Mouse (Mus musculus) urinary bladder, postnatal 25 days (tissue): ENCODE results near the gene Bub1b.

Experiments
- DNase-seq: peaks from one replicate; pipeline ENCODE4 v3.0.0; 2022; ENCODE audit warnings: low spot score

Gene Bub1b

DNA sequence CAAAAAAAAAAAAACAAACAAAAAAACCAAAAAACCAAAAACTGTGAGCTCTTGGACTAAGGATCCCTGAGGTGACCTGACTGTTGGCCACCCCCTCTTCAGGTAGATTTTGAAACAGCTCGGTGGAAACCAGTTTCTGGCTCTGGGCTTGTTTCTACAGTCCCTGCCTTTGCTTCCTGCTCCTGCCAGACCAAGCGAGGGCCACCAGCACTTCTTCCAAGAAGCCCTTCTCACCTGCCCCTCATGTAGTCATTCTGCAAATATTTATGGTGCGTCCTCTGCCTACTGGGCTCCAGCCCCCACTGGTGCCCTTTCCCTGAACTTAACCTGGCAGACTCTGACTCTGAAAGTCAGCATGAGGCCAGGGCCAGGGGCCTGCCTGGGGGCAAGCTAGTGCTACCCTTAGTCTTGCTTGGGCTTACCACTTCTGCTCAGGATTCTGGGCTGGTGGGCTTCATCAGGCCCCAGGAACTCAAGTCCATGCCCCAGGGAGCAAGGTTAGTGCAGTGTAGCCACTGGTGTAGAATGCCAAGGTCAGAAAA lies 67.0 kb downstream of the Bub1b start:
- DNase-seq = no peak

DNA sequence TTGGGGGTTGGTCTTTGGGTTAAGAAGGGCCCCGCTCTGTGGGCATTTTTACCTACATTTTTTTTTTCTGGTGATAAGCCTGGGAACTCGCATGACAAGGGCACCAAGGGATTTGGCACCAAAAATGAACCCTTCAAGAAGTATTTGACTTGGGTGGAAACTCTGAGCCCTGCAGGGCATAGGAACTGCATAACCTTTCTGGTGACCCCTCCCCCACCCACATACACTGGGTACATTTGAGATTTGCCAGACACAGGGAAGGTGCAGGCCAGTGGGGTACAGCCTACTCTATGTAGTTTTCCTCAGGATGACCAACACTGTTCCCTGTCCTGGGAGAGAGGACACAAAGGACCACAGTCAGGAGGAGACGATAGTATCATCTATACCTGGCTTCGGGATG lies 67.6 kb downstream of the Bub1b start:
- no peak for DNase-seq

DNA sequence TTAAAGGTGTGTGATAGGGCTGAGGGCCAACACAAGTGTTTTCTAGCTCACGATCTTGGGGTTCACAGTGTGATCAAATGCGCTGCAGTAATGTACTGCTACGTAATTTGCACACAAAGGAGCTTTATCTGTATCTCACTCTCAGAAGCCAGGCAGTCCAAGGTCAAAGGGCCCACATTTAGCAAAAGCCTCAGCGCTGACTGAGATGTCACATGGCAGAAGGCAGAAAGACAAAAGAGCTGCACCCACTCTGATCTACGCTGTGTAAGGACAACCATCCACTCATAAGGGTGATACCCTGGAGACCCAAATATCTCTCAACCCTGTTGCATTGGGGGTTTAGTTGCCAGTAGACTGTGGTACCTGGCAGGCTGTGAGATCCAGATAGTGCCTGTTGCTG lies 69.2 kb downstream of the Bub1b start:
- no peak for DNase-seq

DNA sequence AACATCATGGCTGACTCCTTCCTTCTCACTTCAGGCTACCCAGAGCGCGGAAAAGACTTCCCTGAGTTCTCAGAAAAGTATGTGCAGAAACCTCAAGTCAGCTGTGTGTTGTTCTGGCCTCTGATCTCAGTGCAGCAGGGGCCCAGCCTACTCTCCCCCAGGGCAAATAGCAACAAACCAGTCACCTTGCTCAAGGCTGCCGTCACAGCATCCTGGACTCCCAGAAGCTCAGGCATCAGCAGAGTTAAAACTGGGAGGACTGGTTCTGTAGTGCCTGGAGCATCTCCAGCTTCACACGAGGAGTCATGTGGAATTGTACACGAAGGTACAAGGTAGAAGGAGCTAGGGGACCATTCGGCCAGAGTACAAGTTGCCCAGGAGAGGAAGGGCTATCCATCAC lies 71.2 kb downstream of the Bub1b start:
- DNase-seq = no peak

DNA sequence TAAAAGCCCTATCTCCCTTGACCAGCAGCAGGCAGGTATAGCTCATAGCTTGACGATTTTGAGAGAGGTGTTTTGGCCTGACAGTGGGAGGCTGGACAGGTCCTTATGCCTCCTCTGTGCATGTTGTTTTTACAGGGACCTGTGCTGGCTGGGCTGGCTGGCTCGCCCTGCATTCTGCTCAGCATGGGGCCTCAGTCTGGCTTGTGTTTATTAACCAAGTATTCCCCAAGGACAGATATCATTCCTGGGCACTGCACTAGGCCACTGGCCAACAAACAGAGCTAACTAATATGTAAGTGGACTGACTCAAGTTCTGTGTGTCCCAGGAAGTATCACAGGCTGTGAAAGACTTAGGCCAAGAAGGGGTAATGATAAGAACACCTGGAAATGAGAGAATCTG lies 71.8 kb downstream of the Bub1b start:
- DNase-seq = no peak

DNA sequence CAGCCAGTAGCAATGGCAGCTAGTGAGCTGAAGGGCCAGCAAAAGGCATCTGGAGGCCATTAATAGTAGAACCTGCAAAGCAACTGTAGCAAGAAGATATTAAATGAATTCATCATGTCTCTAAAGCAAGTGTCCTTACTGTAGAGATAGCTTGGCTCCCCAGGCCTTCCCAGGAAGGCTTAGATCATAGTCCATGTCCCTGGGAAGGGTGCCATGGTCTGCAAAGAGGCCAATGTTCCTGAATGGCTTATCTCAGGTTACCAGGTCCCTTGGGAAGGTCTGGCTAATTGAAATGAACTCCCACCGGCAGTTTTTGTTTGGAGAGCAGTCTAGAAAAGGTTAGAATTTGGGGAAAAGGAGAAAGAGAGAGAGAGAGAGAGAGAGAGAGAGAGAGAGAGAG lies 73.7 kb downstream of the Bub1b start:
- no peak for DNase-seq

DNA sequence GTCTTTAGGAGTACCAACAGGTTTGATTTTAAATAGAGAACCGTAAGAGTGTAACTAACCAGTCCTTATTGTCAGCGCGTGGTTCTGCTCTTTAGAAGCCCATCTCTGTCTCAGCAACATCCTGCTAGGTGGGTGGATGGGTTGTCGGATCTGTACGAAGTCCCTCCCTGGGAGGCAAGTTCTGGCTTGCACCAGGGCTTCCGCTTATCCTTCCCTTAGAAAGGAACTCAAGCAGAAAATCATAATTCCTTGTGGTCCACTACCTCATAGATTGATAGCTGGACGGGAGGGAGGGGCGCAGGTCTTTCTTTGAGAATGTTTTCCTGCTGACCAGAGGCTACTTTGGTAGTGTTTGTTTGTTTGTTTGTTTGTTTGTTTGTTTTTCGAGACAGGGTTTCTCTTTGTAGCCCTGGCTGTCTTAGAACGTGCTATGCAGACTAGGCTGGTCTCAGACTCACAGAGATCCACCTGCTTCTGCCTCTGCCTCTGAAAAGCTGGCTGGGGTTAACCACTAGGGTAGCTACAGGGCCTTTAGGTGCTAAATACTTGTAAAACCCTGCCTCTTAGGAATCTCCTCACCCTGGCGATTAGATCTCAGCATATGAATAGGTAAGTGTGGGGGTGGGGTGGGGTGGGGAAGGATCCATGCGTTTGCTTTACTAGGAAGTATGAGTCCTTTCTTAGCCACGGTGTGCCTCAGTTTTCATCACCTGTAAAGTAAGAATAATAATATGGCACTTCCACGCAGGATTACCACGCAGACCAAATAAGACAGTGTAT lies 75.9 kb downstream of the Bub1b start:
- no peak for DNase-seq

DNA sequence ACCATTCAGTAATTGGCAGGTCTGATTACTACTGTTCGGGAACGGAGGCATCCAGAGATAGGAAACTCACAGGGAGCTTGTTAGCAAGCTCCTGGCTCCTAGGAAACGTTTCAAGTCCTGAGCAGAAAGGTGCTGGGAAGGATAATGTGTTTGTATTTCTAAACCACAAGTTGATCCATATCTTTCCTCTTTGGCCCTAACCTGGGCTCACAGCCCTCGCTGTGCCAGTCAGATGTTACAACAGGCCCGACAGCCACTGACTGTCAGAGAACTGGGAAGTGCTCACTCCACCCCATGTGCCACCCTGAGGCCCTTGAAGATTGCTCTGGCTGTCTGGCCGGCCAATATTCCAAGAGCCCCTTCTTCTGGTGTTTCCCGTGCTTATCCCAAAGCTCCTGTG lies 76.5 kb downstream of the Bub1b start:
- DNase-seq = no peak

DNA sequence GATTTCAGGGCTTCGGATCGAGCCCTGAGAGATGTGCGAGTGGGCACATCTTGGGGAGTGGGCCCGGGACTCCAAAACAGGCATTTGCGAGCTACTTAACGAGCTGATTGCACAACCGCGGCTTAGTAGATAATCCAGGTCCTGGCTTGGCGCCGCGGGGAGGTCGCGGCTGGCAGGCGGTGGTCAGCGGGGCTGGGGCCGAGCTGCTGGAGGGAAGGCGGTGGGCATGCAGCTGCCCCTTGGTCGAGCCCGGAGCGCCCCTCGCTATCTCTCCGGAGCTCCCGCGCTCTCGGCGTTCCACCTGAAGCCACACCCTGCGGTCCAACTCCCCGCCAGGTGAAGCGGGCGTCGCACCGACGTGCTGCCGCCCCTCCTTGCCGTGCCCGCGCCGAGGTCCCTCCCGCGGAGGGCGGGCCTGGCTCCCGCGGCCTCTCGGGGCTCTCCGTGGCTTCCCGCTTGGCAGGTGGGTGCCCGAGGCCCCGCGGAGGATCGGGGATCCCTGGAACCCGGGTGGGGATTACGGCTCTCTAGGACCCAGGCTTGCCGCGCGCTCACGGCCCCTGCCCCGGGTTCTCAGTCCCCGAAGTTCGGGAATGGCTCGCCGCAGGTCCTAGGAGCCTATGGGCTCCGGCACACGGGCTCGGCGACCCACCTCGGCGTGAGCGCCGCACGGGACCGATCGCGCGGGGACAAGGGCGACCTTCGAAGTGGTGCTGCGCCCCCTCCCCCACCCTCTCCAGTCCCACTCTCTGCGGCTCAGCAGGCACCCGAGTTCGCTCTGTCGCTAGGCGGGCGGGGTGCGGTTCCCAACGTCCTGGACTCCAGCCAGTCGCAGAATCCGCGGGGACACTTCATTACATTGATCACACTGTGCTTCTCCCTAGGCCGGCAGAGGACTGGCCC lies 79.1 kb downstream of the Bub1b start:
- peak; percentile 49 for DNase-seq

DNA sequence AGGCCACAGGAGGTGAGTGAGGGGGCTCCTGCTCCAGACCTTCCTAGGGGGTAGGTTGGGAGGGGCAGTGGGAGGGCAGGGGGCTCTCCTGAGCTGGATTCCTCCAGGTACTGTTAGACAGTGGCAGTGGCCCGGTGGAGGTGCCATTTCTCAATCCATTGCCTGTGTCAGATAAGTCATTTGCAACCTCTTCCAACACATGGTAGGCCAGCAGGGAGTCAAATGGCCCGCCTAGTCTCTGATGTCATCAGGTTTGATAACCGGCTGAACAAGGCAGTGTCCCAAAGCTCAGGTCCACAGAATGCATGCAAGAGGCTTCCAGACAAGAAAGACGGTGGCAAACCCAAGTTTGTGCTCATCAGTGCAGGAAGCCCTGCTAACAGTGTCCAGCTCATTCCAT lies 79.8 kb downstream of the Bub1b start:
- DNase-seq = no peak

DNA sequence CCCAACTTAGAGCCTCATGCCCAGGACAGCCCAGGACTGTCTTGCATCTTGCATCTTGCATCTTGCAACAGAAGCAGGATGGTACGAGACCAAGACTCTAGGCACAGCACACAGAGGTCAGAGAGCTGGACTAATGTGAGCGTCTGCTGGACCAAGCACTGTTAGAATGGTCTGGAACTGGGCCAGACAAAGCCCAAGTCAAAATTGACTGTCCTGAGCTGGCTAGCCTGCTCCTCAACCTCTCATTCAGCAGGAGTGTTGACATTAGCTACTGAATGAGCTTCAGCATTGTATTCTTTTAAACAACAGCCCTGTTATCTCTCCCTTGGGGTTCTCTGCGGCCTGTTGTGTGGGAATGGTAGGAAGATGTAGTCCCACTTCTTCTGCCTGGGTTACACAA lies 81.6 kb downstream of the Bub1b start:
- no peak for DNase-seq

DNA sequence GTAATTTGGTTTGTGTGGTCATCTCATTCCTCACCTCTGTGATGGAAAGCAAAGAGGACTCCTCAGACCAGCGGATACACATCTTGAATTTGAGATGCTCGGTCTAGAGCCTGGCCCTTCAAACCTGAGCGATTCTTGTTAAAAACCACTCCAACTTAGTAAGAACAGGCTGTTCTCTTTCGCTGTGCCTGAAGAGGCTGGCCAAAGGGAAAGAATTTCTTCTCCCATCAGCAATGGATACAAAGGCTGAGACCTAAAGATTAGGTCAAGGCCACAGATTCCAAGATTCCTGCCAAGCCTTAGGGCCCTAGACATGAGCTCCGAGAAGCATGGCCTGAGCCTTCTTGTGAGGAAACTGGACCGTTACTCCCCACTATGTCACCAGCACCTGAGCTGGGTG lies 82.9 kb downstream of the Bub1b start:
- no peak for DNase-seq

DNA sequence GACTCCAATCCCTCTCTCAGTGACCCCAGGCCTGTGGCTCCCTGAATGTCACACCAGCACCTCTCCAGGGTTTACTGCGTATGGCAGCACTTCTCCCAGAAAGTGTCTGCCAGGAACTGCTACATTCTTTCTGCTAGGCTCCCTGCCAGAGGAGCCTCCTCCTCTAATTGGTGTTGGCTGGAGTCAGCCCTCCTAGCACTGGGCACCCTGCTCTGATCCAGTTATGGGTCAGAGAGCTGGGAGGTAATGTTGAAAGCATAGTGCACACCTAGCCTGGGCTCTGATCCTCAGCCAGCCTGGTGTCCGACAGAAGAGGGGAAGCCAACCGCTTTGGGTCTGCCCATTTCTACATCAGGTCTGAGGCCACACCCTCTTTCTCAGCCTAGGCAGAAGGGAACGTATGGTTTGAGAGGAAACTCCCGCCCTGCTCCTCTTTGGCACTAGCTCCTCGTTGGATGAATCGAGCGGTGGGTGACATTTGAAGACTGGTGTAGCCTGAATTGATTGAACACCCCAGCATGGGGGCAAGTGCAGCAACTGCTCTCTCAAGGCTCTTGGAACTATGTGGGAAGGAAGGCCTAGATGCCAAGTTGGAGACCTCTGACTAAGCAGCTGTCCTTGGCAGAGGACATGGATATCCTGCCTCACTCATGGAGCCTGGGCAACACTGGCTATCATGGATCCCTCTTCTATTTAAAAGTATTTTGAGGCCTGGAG lies 84.7 kb downstream of the Bub1b start:
- no peak for DNase-seq

DNA sequence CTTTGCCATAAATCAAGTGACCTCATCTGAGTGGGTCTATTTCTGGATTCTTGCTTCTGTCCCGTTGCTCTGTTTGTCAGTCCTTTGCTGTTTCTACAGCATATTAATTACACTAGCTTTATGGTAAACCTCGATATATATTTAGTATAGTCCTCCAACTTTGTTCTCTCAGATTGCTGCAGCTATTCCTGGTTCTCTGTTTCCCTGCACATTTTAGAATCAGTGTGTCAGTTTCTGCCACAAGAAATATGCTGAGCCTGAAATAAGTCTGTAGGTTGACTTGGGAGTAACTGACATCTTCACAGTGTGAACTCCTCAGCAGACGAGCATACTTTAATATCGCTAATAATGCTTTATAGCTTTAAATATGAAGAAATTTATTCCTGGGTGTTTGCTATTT lies 87.1 kb downstream of the Bub1b start:
- no peak for DNase-seq

DNA sequence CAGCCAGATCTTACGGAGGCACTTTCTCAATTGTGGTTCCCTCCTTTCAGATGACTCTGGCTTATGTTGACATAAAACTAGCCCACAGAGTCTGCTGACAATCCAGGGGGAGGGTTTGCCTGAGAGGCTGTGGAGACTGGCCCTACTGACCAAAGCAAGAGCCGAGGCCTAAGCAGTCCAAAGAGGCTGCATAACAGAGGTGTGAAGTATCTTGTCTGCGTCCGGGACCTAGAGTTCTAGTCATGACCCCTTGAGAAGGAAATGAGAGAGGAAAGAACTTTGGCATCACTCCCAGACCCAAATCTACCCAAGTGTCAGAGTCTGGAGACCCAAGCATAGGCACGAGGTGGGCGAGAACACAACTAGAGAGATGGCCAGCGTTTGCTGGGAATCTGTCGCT lies 88.7 kb downstream of the Bub1b start:
- DNase-seq = no peak

DNA sequence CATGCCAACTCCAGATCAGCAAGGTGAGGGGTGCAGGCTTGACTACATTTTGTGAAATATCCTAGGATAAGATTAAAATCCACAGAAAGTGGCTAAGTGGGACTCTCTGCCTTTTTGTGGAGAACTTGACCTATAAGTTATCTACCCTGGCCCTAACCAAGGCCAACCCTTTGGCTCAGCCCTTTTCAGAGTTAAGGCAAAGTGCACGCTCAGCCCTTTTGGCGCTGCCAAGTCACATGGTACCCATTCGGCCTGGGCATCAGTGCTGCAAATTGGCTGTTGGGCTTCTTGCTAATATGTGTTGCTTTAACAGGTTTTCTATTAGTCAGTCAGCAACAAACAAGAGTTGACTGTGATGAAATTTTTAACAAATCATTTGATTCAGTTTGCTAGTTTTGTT lies 89.8 kb downstream of the Bub1b start:
- no peak for DNase-seq

DNA sequence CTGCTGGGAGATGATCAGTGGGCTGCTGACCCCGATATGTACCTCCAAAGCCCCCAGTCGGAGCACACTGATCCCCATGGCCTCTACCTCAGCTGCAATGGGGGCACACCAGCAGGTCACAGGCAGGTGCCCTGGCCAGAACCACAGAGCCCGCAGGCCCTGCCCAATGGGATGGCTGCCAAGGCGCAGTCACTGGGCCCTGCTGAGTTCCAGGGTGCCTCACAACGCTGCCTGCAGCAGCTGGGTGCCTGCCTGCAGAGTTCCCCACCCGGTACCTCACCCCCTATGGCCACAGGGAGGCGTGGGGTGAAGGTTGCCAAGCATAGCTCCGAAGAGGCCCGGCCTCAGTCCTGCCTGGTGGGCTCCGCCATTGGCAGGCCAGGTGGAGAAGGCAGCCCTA lies 91.9 kb downstream of the Bub1b start:
- no peak for DNase-seq
